Mouse (Mus musculus) left cerebral cortex, adult 18-20 months (tissue): Measurements from ENCODE around the gene Rps6kc1. TPM values are rescaled to one million over a fixed set of nuclear protein-coding genes. Genes with fewer than 3 reads are reported as not detected.

ENCODE experiments used
- DNase-seq, 2 experiments: peaks; one replicate each; pipeline ENCODE4 v3.0.0; 2021 to 2022; ENCODE audit warnings: low spot score in 2 of 2, mixed read lengths in 1 of 2
- total RNA-seq, 2 experiments: library from RNA; stranded (reverse); gene quantifications; 2 replicates each; pipeline ENCODE4 v1.2.3; 2021

The Rps6kc1 gene
- total RNA-seq, 2 experiments from 2014 or later, result 138 to 147 TPM

DNA sequence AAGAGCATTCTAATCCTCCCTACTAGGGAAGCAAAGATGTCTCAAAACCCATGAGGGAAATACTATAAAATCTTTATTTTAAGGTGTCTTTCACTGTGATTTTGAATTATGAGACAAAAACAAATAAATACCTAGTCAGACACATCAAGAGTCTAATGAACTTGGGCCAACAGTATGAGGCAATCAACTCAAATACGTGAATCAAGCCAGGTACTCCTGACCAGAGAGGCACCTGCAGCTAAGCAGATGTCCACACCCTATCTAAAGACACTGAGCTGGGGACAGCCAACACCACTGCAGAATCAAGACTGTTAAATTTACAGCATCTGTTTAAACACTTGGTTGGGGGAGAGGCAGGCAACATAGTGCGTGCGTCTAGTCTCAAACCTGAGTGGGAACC lies 7.4 kb downstream of the Rps6kc1 start:
- DNase-seq, result no peak

DNA sequence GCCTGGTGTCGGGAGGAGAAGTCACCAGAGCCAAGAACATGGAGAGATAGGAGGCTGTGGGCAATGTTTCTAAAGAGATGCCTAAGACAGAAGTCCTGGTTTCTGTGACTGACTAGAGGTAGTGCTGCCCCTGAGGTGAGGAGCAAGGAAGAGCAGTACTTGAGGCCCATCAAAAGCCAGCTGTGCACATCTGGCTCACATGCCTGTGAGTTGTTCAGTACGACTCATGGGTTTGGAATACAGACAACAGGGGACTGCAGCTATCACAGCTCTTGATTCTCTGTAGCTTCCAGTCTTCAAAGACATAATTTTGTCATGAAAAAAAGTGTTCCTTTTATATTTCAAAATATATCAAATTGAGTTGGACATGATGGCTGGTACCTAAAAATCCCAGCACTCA lies 10.5 kb downstream of the Rps6kc1 start:
- no peak for DNase-seq

DNA sequence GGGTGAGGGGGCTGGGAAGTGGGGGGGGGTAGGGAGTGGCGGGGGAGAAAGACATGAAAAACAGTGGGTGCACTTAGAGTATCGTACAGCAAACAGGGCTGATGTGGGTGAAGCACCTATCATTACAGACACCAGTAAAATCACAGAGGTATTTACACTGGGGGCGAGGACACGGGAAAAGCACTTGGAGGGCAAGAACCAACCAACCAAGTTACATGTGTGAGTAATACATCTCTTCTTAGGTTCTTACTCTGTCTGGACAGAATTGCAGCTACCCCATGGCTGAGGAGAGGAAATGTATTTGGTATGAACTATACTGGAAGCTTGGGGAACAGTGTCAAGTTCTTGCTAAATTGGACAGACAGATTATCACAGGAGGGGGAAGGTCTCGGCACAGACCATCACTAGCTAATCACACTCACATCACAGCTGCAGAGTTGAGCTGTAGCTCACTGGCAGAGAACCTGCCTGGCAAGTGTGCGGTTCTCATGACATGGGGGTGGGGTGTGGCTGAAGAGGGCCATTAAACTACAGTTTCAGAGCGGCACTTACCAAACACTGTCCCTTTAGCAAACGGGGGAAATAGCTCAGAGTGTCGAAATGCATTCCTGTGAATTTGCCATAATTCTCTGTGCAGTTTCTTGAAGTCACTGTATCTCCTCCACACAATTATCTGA lies 12.5 kb downstream of the Rps6kc1 start:
- DNase-seq, result no peak

DNA sequence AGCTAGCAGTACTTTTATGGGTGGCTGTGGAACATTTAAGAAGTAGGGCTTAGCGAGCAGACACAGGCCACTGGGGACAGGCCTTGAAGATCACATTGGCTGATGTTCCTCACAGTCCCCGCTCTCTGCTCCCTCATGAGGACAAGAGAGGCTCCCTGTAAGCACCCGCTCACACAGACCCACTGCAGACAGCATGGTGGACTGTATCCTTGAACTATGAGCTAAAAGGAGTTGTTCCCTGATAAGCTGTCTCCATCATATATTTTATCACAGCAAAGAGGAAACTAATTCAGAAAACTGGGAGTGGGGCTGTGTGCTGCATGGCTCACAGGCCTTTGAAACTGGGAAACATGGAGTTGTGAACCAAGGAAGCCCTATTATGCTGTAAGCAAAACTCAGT lies 13.4 kb downstream of the Rps6kc1 start:
- DNase-seq, result no peak

- DNase-seq, result no peak
Measured at GRCm38 (mm10) chr1:190893559-190894167, 17.9 kb downstream of the Rps6kc1 start.

- no peak for DNase-seq
Measured at GRCm38 (mm10) chr1:190888646-190889045, 22.9 kb downstream of the Rps6kc1 start.

DNA sequence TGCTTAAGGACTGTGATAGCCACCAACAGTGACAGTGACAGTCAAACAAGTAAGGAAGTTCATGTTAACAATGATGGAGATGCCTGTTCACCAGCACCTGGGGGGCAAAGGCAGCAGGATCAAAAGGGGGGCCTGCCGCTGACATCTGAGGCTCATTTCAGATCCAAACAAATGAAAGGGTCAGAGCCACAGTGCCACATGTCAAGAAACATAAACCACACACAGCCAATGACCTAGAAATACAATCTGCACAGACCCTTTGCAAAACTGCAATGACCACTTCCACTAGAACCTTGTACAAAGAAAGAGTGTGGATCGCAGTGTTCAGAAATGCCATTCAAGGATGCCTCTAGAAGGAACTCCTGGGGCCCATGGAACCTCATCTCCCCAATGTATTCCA lies 23.5 kb downstream of the Rps6kc1 start:
- no peak for DNase-seq

DNA sequence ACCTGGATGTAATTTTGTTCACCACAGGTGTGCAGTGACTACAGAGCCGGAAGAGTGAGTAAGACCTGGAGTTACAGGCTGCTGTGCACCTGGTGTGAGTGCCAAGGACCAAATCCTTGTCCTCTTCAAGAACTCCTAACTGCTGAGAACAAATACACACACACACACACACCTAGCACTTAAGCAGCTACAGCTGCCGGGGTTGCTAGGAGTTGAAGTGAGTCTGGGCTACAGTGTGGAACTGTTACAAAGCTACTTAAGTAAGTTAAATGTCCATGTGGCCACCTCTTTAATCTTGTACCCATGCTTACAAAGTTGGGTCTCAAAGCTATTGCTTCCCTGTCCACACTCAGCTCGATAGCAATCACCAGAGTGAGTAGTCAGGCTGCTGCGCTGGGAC lies 25.6 kb downstream of the Rps6kc1 start:
- no peak for DNase-seq

GRCm38 (mm10) chr1:190881422-190881821 lies 30.1 kb downstream of the Rps6kc1 start:
- peak; percentile 48 to 71 for DNase-seq

DNA sequence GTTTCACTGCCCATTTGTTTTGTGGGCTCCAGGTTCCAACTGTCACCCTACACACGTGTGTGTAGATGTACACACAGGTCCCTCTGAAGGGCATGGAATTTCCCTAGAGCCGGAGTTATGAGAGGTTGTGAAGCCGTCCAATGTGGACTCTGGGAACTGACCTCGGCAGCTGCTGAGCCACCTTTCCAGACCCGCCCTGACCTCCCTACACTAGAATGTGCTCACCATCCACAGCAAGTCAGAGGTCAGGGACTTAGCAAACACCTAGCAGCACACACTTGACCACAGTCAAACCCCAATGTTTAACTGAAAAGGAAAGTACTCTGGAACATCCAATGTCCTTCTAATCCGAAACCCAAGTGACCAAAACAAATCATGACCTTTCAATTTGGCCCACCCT lies 30.9 kb downstream of the Rps6kc1 start:
- DNase-seq, result no peak

- DNase-seq, result no peak
Measured at GRCm38 (mm10) chr1:190875751-190876150, 35.8 kb downstream of the Rps6kc1 start.

- DNase-seq, result no peak
Measured at GRCm38 (mm10) chr1:190875089-190875488, 36.5 kb downstream of the Rps6kc1 start.

DNA sequence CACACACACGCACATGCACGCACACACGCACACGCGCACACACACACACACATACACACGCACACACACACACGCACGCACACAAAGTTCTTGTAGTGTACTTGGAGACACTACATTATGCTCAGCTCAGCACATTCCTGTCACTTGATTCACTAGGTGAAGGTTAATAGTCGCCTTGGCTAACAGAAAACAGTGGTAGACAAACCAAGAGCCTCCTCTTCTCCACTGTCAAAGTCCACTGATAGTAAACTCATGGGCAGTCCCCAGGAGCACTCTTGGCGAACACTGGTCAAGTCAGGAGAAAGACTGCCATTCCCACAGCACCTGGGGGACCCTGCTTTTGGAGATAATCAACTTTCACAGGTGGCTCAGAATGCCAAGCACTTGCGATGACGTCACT lies 40.5 kb downstream of the Rps6kc1 start:
- DNase-seq, result no peak

DNA sequence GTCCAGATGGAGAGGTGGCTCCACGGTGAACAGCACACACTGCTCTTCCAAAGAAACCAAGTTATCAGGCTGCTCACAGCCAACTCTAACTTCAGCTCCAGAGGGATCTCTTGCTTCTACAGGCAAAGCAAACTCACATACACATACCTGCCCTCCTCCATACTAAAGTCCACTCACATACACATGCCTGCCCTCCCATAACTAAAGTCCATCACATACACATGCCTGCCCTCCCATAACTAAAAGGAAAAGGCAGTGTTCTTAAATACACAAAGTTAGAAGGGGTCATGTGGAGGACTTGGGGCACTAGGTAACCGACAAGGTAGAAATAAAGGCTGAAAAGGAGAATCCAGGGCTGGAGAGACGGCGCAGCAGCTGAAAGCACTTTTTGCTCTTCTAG lies 41.6 kb downstream of the Rps6kc1 start:
- no peak for DNase-seq

- no peak for DNase-seq
Measured at GRCm38 (mm10) chr1:190868790-190869189, 42.8 kb downstream of the Rps6kc1 start.

DNA sequence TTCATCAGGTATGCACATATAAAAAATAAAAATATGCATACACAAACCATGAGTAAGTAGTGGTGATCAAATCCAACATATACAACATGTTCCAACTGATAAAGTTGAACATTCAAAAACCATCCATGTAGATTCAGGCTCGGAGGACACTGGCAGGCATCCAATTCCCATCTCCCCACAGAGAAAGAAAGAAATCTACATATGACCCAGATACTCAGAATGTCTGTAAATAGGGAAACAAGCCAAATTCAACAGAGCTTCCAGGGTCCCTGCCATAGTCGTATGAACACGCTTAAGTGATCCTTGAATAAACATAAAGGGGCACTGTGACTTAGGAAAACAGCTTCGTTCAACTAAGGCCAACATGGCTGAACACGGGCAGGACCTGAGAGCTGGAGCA lies 49.9 kb downstream of the Rps6kc1 start:
- DNase-seq, result no peak

DNA sequence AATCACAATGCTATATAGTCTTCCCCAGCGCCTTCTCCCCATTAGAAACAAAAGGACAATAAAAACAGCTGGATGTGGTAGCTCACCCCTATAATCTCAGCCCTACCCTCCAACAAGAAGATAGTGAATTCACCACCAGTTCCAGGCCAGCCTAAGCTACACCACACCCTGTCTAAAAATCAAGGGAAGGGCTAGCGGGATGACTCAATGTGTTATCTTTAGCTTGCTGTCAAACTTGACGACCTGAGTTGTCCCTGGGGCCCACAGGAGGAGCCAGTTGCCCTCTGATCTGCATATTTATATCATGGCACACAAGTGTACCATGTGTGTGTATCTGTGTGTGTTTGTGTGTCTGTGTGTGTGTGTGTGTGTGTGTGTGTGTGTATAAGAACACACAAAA lies 57.1 kb downstream of the Rps6kc1 start:
- no peak for DNase-seq

DNA sequence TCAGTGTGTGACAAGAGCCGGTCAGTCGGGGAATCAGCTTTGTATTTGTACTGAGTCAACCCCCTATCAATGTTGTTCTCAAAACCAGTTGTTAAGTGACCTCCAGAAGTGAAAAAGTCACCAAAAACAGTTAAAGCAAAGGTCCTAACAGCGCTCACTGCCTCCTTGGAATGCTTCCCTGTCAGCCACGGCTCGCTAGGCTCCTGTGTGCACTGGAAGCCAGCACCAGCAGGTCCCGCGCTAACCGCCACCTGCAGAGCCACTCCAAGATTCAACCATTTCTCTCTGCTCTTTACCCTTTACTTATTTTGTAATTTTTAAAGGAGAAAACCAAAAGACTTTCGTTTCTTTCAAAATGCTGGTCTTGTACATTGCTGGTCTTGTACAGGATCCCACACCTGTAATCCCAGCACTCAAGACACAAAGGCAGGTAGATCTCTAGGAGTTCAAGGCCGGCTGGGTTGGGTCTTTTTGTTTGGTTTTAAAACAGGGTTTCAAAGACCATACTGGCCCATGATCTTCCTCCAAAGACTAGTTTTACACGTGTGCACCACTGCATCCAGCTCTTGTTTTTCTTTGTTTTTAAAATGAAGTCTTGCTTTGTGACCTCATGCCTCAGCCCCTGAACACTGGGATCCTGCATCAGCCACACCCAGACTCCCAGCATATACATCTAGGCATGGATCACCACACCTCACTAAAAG lies 62.3 kb downstream of the Rps6kc1 start:
- no peak for DNase-seq

DNA sequence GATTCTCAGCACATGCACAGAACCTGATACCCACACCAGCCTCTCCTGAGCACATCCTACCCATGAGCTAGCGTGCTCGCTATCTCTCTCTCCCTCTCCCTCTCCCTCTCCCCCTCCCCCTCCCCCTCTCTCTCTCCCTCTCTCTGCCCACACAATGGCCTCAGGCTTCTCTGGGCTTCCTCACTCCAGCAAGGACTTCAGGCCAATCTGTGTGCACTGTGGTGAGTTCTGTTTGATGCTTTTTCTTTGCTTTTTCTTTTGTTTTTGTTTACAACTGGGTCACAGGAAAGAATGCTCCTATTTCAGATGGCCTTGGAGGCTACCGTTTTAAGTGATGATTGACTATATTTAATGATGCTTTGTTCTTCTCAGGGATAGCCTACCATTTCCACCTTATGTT lies 62.9 kb downstream of the Rps6kc1 start:
- no peak for DNase-seq

GRCm38 (mm10) chr1:190846956-190847355 lies 64.6 kb downstream of the Rps6kc1 start:
- no peak for DNase-seq

- DNase-seq, result peak in 1 of 2 experiments; percentile 20
Measured at GRCm38 (mm10) chr1:190846074-190846730, 65.4 kb downstream of the Rps6kc1 start.

- no peak for DNase-seq
Measured at GRCm38 (mm10) chr1:190845419-190845818, 66.2 kb downstream of the Rps6kc1 start.
